Mouse (Mus musculus): ENCODE data around the gene Tceanc2.

Tceanc2 gene

GRCm38 (mm10) chr4:107178830-107179490 is at the start of gene Tceanc2:
TSS of gene Tceanc2 (minus strand) at chr4:107179116.
- DNase-seq (ENCODE audit: low spot score in 2 of 2) = peak in 1 of 2 experiments; percentile 31

- no peak for DNase-seq (ENCODE audit: low spot score in 2 of 2)
These were observed 47.4 kb upstream of the Tceanc2 start for GRCm38 (mm10) chr4:107226313-107226712.

- peak in 1 of 2 experiments; percentile 6 for DNase-seq (ENCODE audit: low spot score in 2 of 2)
These were observed 44.6 kb upstream of the Tceanc2 start for GRCm38 (mm10) chr4:107223225-107224204.

- no peak for DNase-seq (ENCODE audit: low spot score in 2 of 2)
These were observed 42.6 kb upstream of the Tceanc2 start for GRCm38 (mm10) chr4:107221524-107221923.

GRCm38 (mm10) chr4:107217574-107217973 is 38.7 kb upstream of the Tceanc2 start:
- no peak for DNase-seq (ENCODE audit: low spot score in 2 of 2)

GRCm38 (mm10) chr4:107213279-107214011 is 34.5 kb upstream of the Tceanc2 start:
- DNase-seq (ENCODE audit: low spot score in 2 of 2) = no peak

GRCm38 (mm10) chr4:107211936-107212335 is 33.0 kb upstream of the Tceanc2 start:
- no peak for DNase-seq (ENCODE audit: low spot score in 2 of 2)

GRCm38 (mm10) chr4:107211465-107211864 is 32.5 kb upstream of the Tceanc2 start:
- peak in 1 of 2 experiments; percentile 17 for DNase-seq (ENCODE audit: low spot score in 2 of 2)

- no peak for DNase-seq (ENCODE audit: low spot score in 2 of 2)
These were observed 31.7 kb upstream of the Tceanc2 start for GRCm38 (mm10) chr4:107210483-107211097.

GRCm38 (mm10) chr4:107208880-107209279 is 30.0 kb upstream of the Tceanc2 start, which contains the start of gene Ldlrad1:
TSS of gene Ldlrad1 (plus strand) at chr4:107209180.
- DNase-seq (ENCODE audit: low spot score in 2 of 2) = no peak

GRCm38 (mm10) chr4:107207016-107207415 is 28.1 kb upstream of the Tceanc2 start:
- DNase-seq (ENCODE audit: low spot score in 2 of 2) = no peak

GRCm38 (mm10) chr4:107203001-107203400 is 24.1 kb upstream of the Tceanc2 start:
- no peak for DNase-seq (ENCODE audit: low spot score in 2 of 2)

GRCm38 (mm10) chr4:107201779-107202178 is 22.9 kb upstream of the Tceanc2 start:
- DNase-seq (ENCODE audit: low spot score in 2 of 2) = no peak

- DNase-seq (ENCODE audit: low spot score in 2 of 2) = no peak
These were observed 19.2 kb upstream of the Tceanc2 start for GRCm38 (mm10) chr4:107198072-107198471.

- DNase-seq (ENCODE audit: low spot score in 2 of 2) = no peak
These were observed 17.5 kb upstream of the Tceanc2 start for GRCm38 (mm10) chr4:107196454-107196853.

- DNase-seq (ENCODE audit: low spot score in 2 of 2) = no peak
These were observed 14.9 kb upstream of the Tceanc2 start for GRCm38 (mm10) chr4:107193841-107194240.

GRCm38 (mm10) chr4:107185703-107186102 is 6.8 kb upstream of the Tceanc2 start:
- no peak for DNase-seq (ENCODE audit: low spot score in 2 of 2)

GRCm38 (mm10) chr4:107183203-107183602 is 4.3 kb upstream of the Tceanc2 start:
- no peak for DNase-seq (ENCODE audit: low spot score in 2 of 2)

GRCm38 (mm10) chr4:107182796-107183195 is 3.9 kb upstream of the Tceanc2 start:
- no peak for DNase-seq (ENCODE audit: low spot score in 2 of 2)

- no peak for DNase-seq (ENCODE audit: low spot score in 2 of 2)
These were observed 3.0 kb upstream of the Tceanc2 start for GRCm38 (mm10) chr4:107181866-107182265.

GRCm38 (mm10) chr4:107180746-107181145 is 1.8 kb upstream of the Tceanc2 start:
- DNase-seq (ENCODE audit: low spot score in 2 of 2) = no peak
